Mouse (Mus musculus): ENCODE results near the gene Ap4b1. TPM values are rescaled to one million over a fixed set of nuclear protein-coding genes. Genes with fewer than 3 reads are reported as not detected.

Ap4b1 gene
- polyA plus RNA-seq (2016; fragmentation: Nextera tagmentation; extraction: Ambion mirVana): 18.7 and 19.4 TPM in 2 replicates

GRCm38 (mm10) chr3:103808891-103809798 lies at the start of gene Ap4b1, which contains the start of the genes Dclre1b and Gm43064:
Ap4b1 (plus strand) TSS chr3:103809520.
Dclre1b (minus strand) TSS chr3:103809444.
Gm43064 (plus strand) TSS chr3:103809573.
- WGBS (ENCODE audit: insufficient replicate concordance): under 1% methylated on average over 58 of the region's 70 CpGs
- Histone ChIP-seq H3K4me1 (peaks cover 63% of the 10 kb centered on the region), H3K36me3 (peaks cover 64% of the 10 kb centered on the region), H3K4me2 (peak within 1 kb of the TSS; percentile 75), H3K9ac (peak within 1 kb of the TSS; percentile 88), H3K4me3 (peak within 1 kb of the TSS; percentile 96), H3K27me3 (replicated peaks) (no peaks in the 10 kb centered on the region), H3K27ac (peak within 1 kb of the TSS; percentile 97), H3K9me3 (replicated peaks) (no peaks in the 10 kb centered on the region)
- peak; percentile 90 for ATAC-seq

GRCm38 (mm10) chr3:103766789-103767188 lies 42.5 kb upstream of the Ap4b1 start:
- H3K27ac ChIP-seq: no peak overlapping the region
- no peak for ATAC-seq
- H3K9ac ChIP-seq: no peak overlapping the region
- H3K36me3 ChIP-seq: peaks cover 94% of the 10 kb centered on the region
- no peak overlapping the region for H3K4me2 ChIP-seq
- H3K27me3 ChIP-seq (replicated peaks): no peaks in the 10 kb centered on the region
- H3K9me3 ChIP-seq (replicated peaks): no peaks in the 10 kb centered on the region
- WGBS (ENCODE audit: insufficient replicate concordance): 82% methylated on average over 3 of the region's 3 CpGs
- H3K4me3 ChIP-seq: no peak overlapping the region
- no peaks in the 10 kb centered on the region; the same call in 1 of the 2 replicates for H3K4me1 ChIP-seq

GRCm38 (mm10) chr3:103771531-103772130 lies 37.7 kb upstream of the Ap4b1 start:
- Histone ChIP-seq H3K4me1 (peaks cover 10% of the 10 kb centered on the region; the same call in 1 of the 2 replicates), H3K27me3 (replicated peaks) (no peaks in the 10 kb centered on the region), H3K9ac (no peak overlapping the region), H3K4me2 (no peak overlapping the region), H3K36me3 (peaks cover 93% of the 10 kb centered on the region), H3K9me3 (replicated peaks) (no peaks in the 10 kb centered on the region), H3K27ac (no peak overlapping the region), H3K4me3 (no peak overlapping the region)
- WGBS (ENCODE audit: insufficient replicate concordance): 82% methylated on average over 9 of the region's 9 CpGs
- ATAC-seq: no peak

GRCm38 (mm10) chr3:103772846-103773245 lies 36.5 kb upstream of the Ap4b1 start:
- Histone ChIP-seq H3K36me3 (peaks cover 95% of the 10 kb centered on the region), H3K9ac (no peak overlapping the region), H3K4me3 (no peak overlapping the region), H3K27ac (no peak overlapping the region), H3K4me1 (peaks cover 10% of the 10 kb centered on the region; the same call in 1 of the 2 replicates), H3K4me2 (no peak overlapping the region), H3K27me3 (replicated peaks) (no peaks in the 10 kb centered on the region), H3K9me3 (replicated peaks) (no peaks in the 10 kb centered on the region)
- WGBS (ENCODE audit: insufficient replicate concordance): 69% methylated on average over 4 of the region's 4 CpGs
- ATAC-seq: no peak

GRCm38 (mm10) chr3:103773508-103773907 lies 35.8 kb upstream of the Ap4b1 start:
- H3K4me1 ChIP-seq: peaks cover 11% of the 10 kb centered on the region; the same call in 1 of the 2 replicates
- H3K4me3 ChIP-seq: no peak overlapping the region
- no peaks in the 10 kb centered on the region for H3K9me3 ChIP-seq (replicated peaks)
- no peaks in the 10 kb centered on the region for H3K27me3 ChIP-seq (replicated peaks)
- no peak overlapping the region for H3K9ac ChIP-seq
- ATAC-seq: no peak
- 78% methylated on average over 3 of the region's 3 CpGs for WGBS (ENCODE audit: insufficient replicate concordance)
- no peak overlapping the region for H3K4me2 ChIP-seq
- 0 out of 2 replicates have a peak overlapping the region, but pooled peaks have one; percentile 10 for H3K27ac ChIP-seq
- peaks cover 95% of the 10 kb centered on the region for H3K36me3 ChIP-seq

GRCm38 (mm10) chr3:103774009-103774408 lies 35.3 kb upstream of the Ap4b1 start:
- H3K9ac ChIP-seq: no peak overlapping the region
- 88% methylated on average over 15 of the region's 15 CpGs for WGBS (ENCODE audit: insufficient replicate concordance)
- H3K4me1 ChIP-seq: peaks cover 14% of the 10 kb centered on the region
- no peak for ATAC-seq
- H3K9me3 ChIP-seq (replicated peaks): no peaks in the 10 kb centered on the region
- H3K27ac ChIP-seq: no peak overlapping the region
- no peak overlapping the region for H3K4me3 ChIP-seq
- H3K36me3 ChIP-seq: peaks cover 93% of the 10 kb centered on the region
- H3K4me2 ChIP-seq: no peak overlapping the region
- no peaks in the 10 kb centered on the region for H3K27me3 ChIP-seq (replicated peaks)

GRCm38 (mm10) chr3:103777940-103778339 lies 31.4 kb upstream of the Ap4b1 start:
- no peaks in the 10 kb centered on the region for H3K27me3 ChIP-seq (replicated peaks)
- no peak overlapping the region for H3K4me2 ChIP-seq
- H3K9me3 ChIP-seq (replicated peaks): no peaks in the 10 kb centered on the region
- no peak overlapping the region for H3K27ac ChIP-seq
- H3K9ac ChIP-seq: no peak overlapping the region
- no peak overlapping the region for H3K4me3 ChIP-seq
- H3K4me1 ChIP-seq: peaks cover 45% of the 10 kb centered on the region
- no peak for ATAC-seq
- WGBS (ENCODE audit: insufficient replicate concordance): 80% methylated on average over 11 of the region's 11 CpGs
- H3K36me3 ChIP-seq: peaks cover 53% of the 10 kb centered on the region

- no peak overlapping the region for H3K4me2 ChIP-seq
- H3K27ac ChIP-seq: no peak overlapping the region
- H3K9ac ChIP-seq: no peak overlapping the region
- 66% methylated on average over 6 of the region's 6 CpGs for WGBS (ENCODE audit: insufficient replicate concordance)
- peaks cover 46% of the 10 kb centered on the region for H3K36me3 ChIP-seq
- H3K4me1 ChIP-seq: peaks cover 47% of the 10 kb centered on the region
- H3K9me3 ChIP-seq (replicated peaks): no peaks in the 10 kb centered on the region
- no peak overlapping the region for H3K4me3 ChIP-seq
- ATAC-seq: no peak
- H3K27me3 ChIP-seq (replicated peaks): no peaks in the 10 kb centered on the region
Measured at GRCm38 (mm10) chr3:103778660-103779059, 30.7 kb upstream of the Ap4b1 start.

- peaks cover 46% of the 10 kb centered on the region for H3K36me3 ChIP-seq
- 60% methylated on average over 7 of the region's 7 CpGs for WGBS (ENCODE audit: insufficient replicate concordance)
- ATAC-seq: no peak
- H3K9me3 ChIP-seq (replicated peaks): no peaks in the 10 kb centered on the region
- no peaks in the 10 kb centered on the region for H3K27me3 ChIP-seq (replicated peaks)
- H3K9ac ChIP-seq: no peak overlapping the region
- peaks cover 52% of the 10 kb centered on the region for H3K4me1 ChIP-seq
- no peak overlapping the region for H3K4me2 ChIP-seq
- H3K27ac ChIP-seq: no peak overlapping the region
- H3K4me3 ChIP-seq: no peak overlapping the region
Measured at GRCm38 (mm10) chr3:103779183-103779582, 30.1 kb upstream of the Ap4b1 start.

- H3K27me3 ChIP-seq (replicated peaks): no peaks in the 10 kb centered on the region
- no peak overlapping the region for H3K9ac ChIP-seq
- H3K4me3 ChIP-seq: no peak overlapping the region
- WGBS (ENCODE audit: insufficient replicate concordance): 79% methylated on average over 3 of the region's 3 CpGs
- H3K9me3 ChIP-seq (replicated peaks): no peaks in the 10 kb centered on the region
- H3K27ac ChIP-seq: no peak overlapping the region
- no peak for ATAC-seq
- H3K4me1 ChIP-seq: peaks cover 63% of the 10 kb centered on the region
- H3K36me3 ChIP-seq: peaks cover 43% of the 10 kb centered on the region
- no peak overlapping the region for H3K4me2 ChIP-seq
Measured at GRCm38 (mm10) chr3:103780271-103780670, 29.0 kb upstream of the Ap4b1 start.

GRCm38 (mm10) chr3:103780777-103781176 lies 28.5 kb upstream of the Ap4b1 start:
- H3K9ac ChIP-seq: no peak overlapping the region
- H3K9me3 ChIP-seq (replicated peaks): no peaks in the 10 kb centered on the region
- ATAC-seq: no peak
- WGBS (ENCODE audit: insufficient replicate concordance): 81% methylated on average over 5 of the region's 5 CpGs
- H3K36me3 ChIP-seq: peaks cover 38% of the 10 kb centered on the region
- H3K4me1 ChIP-seq: peaks cover 68% of the 10 kb centered on the region
- no peak overlapping the region for H3K4me3 ChIP-seq
- H3K27ac ChIP-seq: no peak overlapping the region
- no peaks in the 10 kb centered on the region for H3K27me3 ChIP-seq (replicated peaks)
- no peak overlapping the region for H3K4me2 ChIP-seq
